Mouse (Mus musculus) layer of hippocampus, adult 2 months (tissue): ENCODE measurements around the gene Cyp2c23. TPM values are rescaled to one million over a fixed set of nuclear protein-coding genes. Genes with fewer than 3 reads are reported as not detected.
A peak's percentile ranks its signal among the peaks of the same experiment; 100 is the strongest.

Experiments
- DNase-seq, 2 experiments: peaks; one replicate each; pipeline ENCODE4 v3.0.0; 2022; ENCODE audit warnings: low spot score in 2 of 2
- H3K27ac ChIP-seq: fragments of 200-600 bp; 2 replicates; pipeline ENCODE4 v1.8.1; 2022
- H3K4me3 ChIP-seq: fragments of 200-600 bp; 2 replicates; pipeline ENCODE4 v1.8.1; 2022; ENCODE audit warnings: mild to moderate bottlenecking
- CTCF ChIP-seq: fragments of 200-600 bp; conservative IDR thresholded peaks from 2 replicates; pipeline ENCODE4 v1.8.1; 2022; ENCODE audit warnings: antibody characterized with exemption, mild to moderate bottlenecking, moderate library complexity
- total RNA-seq, 2 experiments: library from RNA; stranded (reverse); gene quantifications; 2 replicates each; pipeline ENCODE4 v1.2.3; 2021

Gene Cyp2c23
- total RNA-seq, 2 experiments from 2014 or later, result not detected

DNA sequence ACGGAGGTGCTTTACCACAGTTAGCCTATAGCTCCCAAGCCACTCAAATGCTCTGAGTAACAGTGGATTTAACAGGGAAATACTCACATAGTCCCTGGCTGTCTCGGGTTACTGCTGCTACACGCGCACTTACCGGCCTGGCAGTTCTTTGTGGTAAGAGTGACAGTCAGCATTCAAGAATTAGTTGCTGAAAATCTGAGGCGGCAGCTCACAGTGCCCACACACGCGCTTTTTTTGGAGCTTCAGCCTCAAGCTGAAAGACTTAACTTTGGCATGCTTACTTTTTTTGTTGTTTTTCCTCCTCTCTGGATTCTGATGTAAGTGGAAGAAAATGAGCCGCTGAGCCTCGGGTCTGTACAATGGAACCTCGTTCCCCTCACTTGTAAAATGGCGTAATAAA is 21.8 kb downstream of the Cyp2c23 start:
- TF ChIP-seq CTCF, result no peak
- no peak overlapping the region for H3K4me3 ChIP-seq
- no peak overlapping the region for H3K27ac ChIP-seq
- peak in 1 of 2 experiments; percentile 34 for DNase-seq

GRCm38 (mm10) chr19:44005025-44005424 is 24.0 kb downstream of the Cyp2c23 start:
- H3K4me3 ChIP-seq, result no peak overlapping the region
- no peak for TF ChIP-seq CTCF
- no peak overlapping the region for H3K27ac ChIP-seq
- DNase-seq, result no peak

DNA sequence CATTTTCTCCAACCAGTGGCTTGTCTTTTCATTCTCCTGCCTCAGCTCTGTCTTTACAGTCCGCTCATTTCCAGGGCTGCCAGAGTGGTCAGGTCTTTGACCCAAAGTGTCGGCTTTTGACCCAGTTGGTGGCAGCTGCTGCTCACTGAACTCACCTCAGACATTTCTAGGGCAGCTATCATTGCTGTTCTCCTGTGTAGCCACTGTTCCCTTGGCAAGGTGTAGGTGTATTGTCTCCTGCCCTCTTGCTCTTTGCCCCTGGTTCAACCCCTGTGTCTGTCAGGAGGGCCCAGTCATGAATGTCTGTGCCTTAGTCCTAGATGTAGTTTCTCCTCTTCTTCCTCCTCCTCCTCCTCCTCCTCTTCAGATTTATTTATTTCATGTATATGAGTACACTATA is 24.7 kb downstream of the Cyp2c23 start:
- no peak for TF ChIP-seq CTCF
- no peak for DNase-seq
- no peak overlapping the region for H3K4me3 ChIP-seq

GRCm38 (mm10) chr19:44000720-44001119 is 28.3 kb downstream of the Cyp2c23 start:
- Histone ChIP-seq H3K4me3 (no peak overlapping the region), H3K27ac (no peak overlapping the region)
- no peak for DNase-seq
- TF ChIP-seq CTCF, result no peak

More for the DNA sequence above, 24.7 kb downstream of the Cyp2c23 start:
- H3K27ac ChIP-seq, result no peak overlapping the region

GRCm38 (mm10) chr19:44000061-44000460 is 28.9 kb downstream of the Cyp2c23 start:
- no peak for TF ChIP-seq CTCF
- H3K27ac ChIP-seq, result no peak overlapping the region
- H3K4me3 ChIP-seq, result no peak overlapping the region
- no peak for DNase-seq

- no peak overlapping the region for H3K27ac ChIP-seq
- TF ChIP-seq CTCF, result no peak
- DNase-seq, result no peak
- no peak overlapping the region for H3K4me3 ChIP-seq
These were observed 30.0 kb downstream of the Cyp2c23 start for GRCm38 (mm10) chr19:43998802-43999527.

- no peak for TF ChIP-seq CTCF
- Histone ChIP-seq H3K27ac (no peak overlapping the region), H3K4me3 (no peak overlapping the region)
- DNase-seq, result peak; percentile 88 to 91
These were observed 30.9 kb downstream of the Cyp2c23 start for GRCm38 (mm10) chr19:43998101-43998500.

DNA sequence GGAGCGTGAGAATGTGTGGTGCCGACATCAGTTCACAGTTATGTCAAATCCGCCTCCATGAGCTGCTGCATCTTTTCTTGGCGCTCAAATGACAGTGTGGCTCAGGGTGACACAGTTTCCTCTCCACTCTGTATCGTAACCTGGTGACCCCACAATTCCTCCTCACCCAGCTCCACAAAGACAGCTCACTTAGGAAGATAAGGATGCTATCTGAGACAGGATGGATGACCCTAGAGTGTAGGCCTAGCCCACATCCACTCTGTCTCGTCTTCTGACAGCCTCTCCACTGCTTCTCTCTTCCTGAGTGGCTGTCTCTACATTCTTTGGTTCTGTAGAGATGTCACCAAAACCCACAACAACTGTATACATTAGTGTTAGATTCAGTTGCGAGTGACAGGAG is 33.6 kb downstream of the Cyp2c23 start:
- TF ChIP-seq CTCF, result no peak
- no peak overlapping the region for H3K4me3 ChIP-seq
- no peak for DNase-seq
- H3K27ac ChIP-seq, result no peak overlapping the region

- TF ChIP-seq CTCF, result no peak
- Histone ChIP-seq H3K27ac (no peak overlapping the region), H3K4me3 (no peak overlapping the region)
- no peak for DNase-seq
These were observed 36.5 kb downstream of the Cyp2c23 start for GRCm38 (mm10) chr19:43992464-43992863.

GRCm38 (mm10) chr19:43990362-43990761 is 38.6 kb downstream of the Cyp2c23 start:
- Histone ChIP-seq H3K27ac (no peak overlapping the region), H3K4me3 (no peak overlapping the region)
- DNase-seq, result no peak
- TF ChIP-seq CTCF, result no peak

DNA sequence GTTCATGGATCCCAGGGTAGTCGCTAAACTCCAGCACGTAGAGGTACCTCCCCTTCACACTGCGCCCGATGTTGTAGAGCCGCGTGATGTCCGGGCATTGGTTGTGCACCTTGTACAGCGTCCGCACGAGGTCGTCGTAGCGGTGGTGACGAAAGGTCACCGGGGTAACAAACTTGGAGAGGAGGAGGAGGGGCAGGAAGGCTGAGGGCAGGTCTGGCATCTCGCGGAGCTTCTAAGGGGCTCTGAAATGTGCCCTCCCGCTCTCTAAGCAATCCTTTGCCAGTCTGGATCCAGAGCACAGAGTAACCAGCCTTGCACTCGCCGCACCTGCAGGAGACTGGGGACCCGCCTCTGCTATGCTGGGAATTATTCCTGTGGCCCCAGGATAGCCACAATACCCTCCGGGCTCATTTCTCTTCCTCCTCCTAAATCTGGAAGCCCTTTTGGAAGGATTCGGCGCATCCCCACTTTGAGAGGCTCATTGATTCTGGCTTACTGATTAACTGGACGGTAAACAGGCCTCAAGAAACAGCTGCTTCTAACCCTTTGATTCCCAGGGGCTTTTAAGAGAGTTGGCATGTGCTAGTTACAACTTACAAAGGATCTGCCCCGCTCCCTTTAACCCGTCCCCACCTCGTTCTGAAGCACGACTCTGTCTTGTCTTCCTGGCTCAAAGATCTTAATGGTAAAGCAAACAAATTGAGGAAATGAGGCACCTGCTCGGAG is 42.8 kb downstream of the Cyp2c23 start, which contains the start of gene Cpn1:
Gene Cpn1, minus strand, starts transcription at position 488 of the 726 bp plus-strand sequence.
- no peak for DNase-seq
- Histone ChIP-seq H3K27ac (no peak within 1 kb of the TSS), H3K4me3 (no peak within 1 kb of the TSS)
- no peak for TF ChIP-seq CTCF

DNA sequence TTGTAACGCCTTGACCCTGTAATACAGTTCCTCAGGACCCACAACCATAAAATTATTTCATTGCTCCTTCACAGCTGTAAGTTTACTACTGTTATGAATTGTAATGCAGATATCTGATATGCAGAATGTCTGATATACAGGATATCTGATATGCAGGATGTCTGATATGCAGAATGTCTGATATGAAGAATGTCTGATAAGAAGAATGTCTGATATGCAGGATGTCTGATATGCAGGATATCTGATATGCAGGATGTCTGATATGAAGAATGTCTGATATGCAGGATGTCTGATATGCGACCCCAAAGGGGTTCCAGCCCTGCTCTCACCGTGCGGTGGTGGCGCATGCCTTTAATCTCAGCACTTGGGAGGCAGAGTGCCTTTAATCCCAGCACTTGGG is 47.0 kb downstream of the Cyp2c23 start:
- TF ChIP-seq CTCF, result no peak
- no peak for DNase-seq
- H3K4me3 ChIP-seq, result no peak overlapping the region
- no peak overlapping the region for H3K27ac ChIP-seq

- no peak for DNase-seq
- H3K27ac ChIP-seq, result no peak overlapping the region
- TF ChIP-seq CTCF, result no peak
- no peak overlapping the region for H3K4me3 ChIP-seq
These were observed 48.3 kb downstream of the Cyp2c23 start for GRCm38 (mm10) chr19:43980711-43981110.

- Histone ChIP-seq H3K4me3 (no peak overlapping the region), H3K27ac (no peak overlapping the region)
- no peak for DNase-seq
- TF ChIP-seq CTCF, result no peak
These were observed 51.2 kb downstream of the Cyp2c23 start for GRCm38 (mm10) chr19:43977799-43978198.
